13 mouse cellular contexts compared by ENCODE assay signal in the genomic region with DNA sequence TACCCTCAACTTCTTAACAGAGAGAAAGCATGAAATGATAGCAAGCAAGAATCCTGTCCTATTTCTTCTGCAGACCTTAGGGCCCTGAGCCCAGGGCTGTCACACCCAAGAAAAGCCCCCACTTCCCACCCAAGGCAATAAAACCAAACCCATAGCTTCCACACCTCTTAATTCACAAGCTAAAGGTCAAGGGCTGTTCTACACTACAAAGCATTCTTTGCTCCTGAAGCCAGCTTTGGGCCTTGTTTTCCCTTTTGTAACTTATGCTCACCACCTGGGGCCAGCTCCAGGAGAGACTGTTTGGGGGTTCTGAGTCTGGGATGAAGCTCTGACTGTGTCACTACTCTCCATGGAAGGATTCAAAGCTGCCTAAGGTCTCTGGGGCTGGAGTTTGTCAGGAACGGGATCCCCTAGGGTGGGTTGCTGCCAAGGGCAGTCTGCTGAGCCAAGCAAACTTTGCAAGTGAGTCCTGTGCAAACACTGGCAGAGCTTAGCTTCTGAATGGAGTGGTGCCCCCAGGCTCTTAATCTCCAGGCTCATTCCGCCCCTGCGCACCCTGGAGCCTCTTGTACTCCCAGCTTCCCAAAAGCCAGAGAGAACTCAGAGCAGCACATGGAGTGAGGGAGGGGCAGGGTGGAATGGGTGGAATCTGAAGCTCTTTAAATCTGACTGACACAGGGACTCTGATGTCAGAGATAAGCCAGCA.
A peak's percentile ranks its signal among the peaks of the same experiment; 100 is the strongest.
DNase-seq lines count a peak whose midpoint lies in the region; ATAC-seq and TF ChIP-seq lines count a peak whose summit lies in the region.
"Had no signal": no experiment of that assay in that cellular context is flagged by ENCODE, and none has a peak within 500 bp of the region (broad histone marks: within the 10 kb centered on the region; RNA-seq: fewer than 3 reads in every experiment).

No protein-coding gene starts in this region.

- peak; percentile 34 for DNase-seq in hindbrain, postnatal 0 days (ENCODE audit: low spot score)
- no peak for DNase-seq in hindbrain, embryonic 10.5 days (ENCODE audit: low spot score)
- DNase-seq in retina, postnatal 1 day: peak; percentile 20
- no peak for DNase-seq in retina, embryonic 14.5 days (ENCODE audit: low spot score)
- DNase-seq in midbrain, embryonic 11.5 days (ENCODE audit: low spot score, missing footprints): peak; percentile 81
- no peak for DNase-seq in layer of hippocampus, adult 11-12 months (ENCODE audit: low spot score)
- no peak for DNase-seq in layer of hippocampus, adult 18-20 months (ENCODE audit: low spot score in 2 of 2)
- DNase-seq: adrenal gland, postnatal 25 days; kidney, postnatal 36 days had no signal

- no peak for TF ChIP-seq CTCF in hindbrain, postnatal 0 days (IDR thresholded peaks at IDR 0.05; ENCODE audit: low read depth)

- H3K4me2 ChIP-seq in hindbrain, postnatal 0 days (ENCODE audit: low read depth, low read length): no peak overlapping the region
- H3K4me2 ChIP-seq in midbrain, embryonic 11.5 days: no peak overlapping the region
- H3K4me2 ChIP-seq: liver, embryonic 11.5 days had no signal

- H3K9me3 ChIP-seq in hindbrain, postnatal 0 days (ENCODE audit: low read length): no peaks in the 10 kb centered on the region
- no peaks in the 10 kb centered on the region for H3K9me3 ChIP-seq in hindbrain, embryonic 10.5 days
- no peaks in the 10 kb centered on the region for H3K9me3 ChIP-seq in midbrain, embryonic 11.5 days (ENCODE audit: control insufficient read depth, low read length)
- H3K9me3 ChIP-seq: heart, embryonic 10.5 days; megakaryocyte, embryonic 14.5 days had no signal

- H3K4me1 ChIP-seq in hindbrain, postnatal 0 days (ENCODE audit: insufficient read depth, low read length): no peaks in the 10 kb centered on the region
- H3K4me1 ChIP-seq in hindbrain, embryonic 10.5 days (replicated peaks): peaks cover 6% of the 10 kb centered on the region; the same call in 1 of the 2 replicates
- H3K4me1 ChIP-seq in midbrain, embryonic 11.5 days (ENCODE audit: control insufficient read depth, insufficient read depth, low read length): peaks cover 6% of the 10 kb centered on the region; the same call in 1 of the 2 replicates
- H3K4me1 ChIP-seq: megakaryocyte, embryonic 14.5 days had no signal

- H3K4me3 ChIP-seq in hindbrain, postnatal 0 days (ENCODE audit: low read length): no peak overlapping the region
- no peak overlapping the region for H3K4me3 ChIP-seq in hindbrain, embryonic 10.5 days
- H3K4me3 ChIP-seq in midbrain, embryonic 11.5 days (ENCODE audit: low read depth, low read length): no peak overlapping the region
- H3K4me3 ChIP-seq: heart, embryonic 10.5 days; megakaryocyte, embryonic 14.5 days had no signal

- WGBS in hindbrain, postnatal 0 days: 38% methylated on average over 3 of the region's 3 CpGs
- WGBS in hindbrain, embryonic 10.5 days: 45% methylated on average over 3 of the region's 3 CpGs
- WGBS in midbrain, embryonic 11.5 days: 19% methylated on average over 3 of the region's 3 CpGs

- no peaks in the 10 kb centered on the region for H3K27me3 ChIP-seq in hindbrain, postnatal 0 days (ENCODE audit: insufficient read depth, low read length)
- H3K27me3 ChIP-seq in hindbrain, embryonic 10.5 days (ENCODE audit: insufficient read depth, poor library complexity, severe bottlenecking): no peaks in the 10 kb centered on the region
- H3K27me3 ChIP-seq in midbrain, embryonic 11.5 days (ENCODE audit: control insufficient read depth, insufficient read depth, low read length): no peaks in the 10 kb centered on the region

- peaks cover 20% of the 10 kb centered on the region; the same call in 1 of the 2 replicates for H3K36me3 ChIP-seq in hindbrain, postnatal 0 days (ENCODE audit: insufficient read depth, low read length)
- peaks cover 58% of the 10 kb centered on the region for H3K36me3 ChIP-seq in hindbrain, embryonic 10.5 days
- 0 out of 2 replicates have a peak, but pooled peaks cover 2% of the 10 kb centered on the region for H3K36me3 ChIP-seq in midbrain, embryonic 11.5 days (ENCODE audit: control insufficient read depth, insufficient read depth, low read length)
- H3K36me3 ChIP-seq: heart, embryonic 10.5 days had no signal

- no peak overlapping the region for H3K27ac ChIP-seq in hindbrain, postnatal 0 days
- no peak overlapping the region for H3K27ac ChIP-seq in hindbrain, embryonic 10.5 days
- H3K27ac ChIP-seq in midbrain, embryonic 11.5 days (ENCODE audit: low read depth, low read length): no peak overlapping the region
- H3K27ac ChIP-seq: heart, embryonic 10.5 days had no signal

- ATAC-seq in hindbrain, postnatal 0 days: peak; percentile 53; the same call in 1 of the 2 replicates
- peak; percentile 67 for ATAC-seq in midbrain, embryonic 11.5 days (ENCODE audit: low FRiP score)
- ATAC-seq: CD4-positive, CD25-positive, alpha-beta regulatory T cell, adult 4 months had no signal

- H3K9ac ChIP-seq in hindbrain, postnatal 0 days (replicated peaks; ENCODE audit: low read length): no peak overlapping the region
- H3K9ac ChIP-seq in midbrain, embryonic 11.5 days (ENCODE audit: low read length): no peak overlapping the region

Comparison
In these comparisons a context has a peak if more than half of its experiments do, and no peak if none do; other contexts are left out.
1. DNase-seq: peak in hindbrain, postnatal 0 days (single experiment), retina, postnatal 1 day (single experiment) and midbrain, embryonic 11.5 days (single experiment); none in hindbrain, embryonic 10.5 days (single experiment), retina, embryonic 14.5 days (single experiment), layer of hippocampus, adult 11-12 months (single experiment) and layer of hippocampus, adult 18-20 months (0 of 2).